Mouse (Mus musculus): ENCODE results near the gene Adgrg3. TPM values are rescaled to one million over a fixed set of nuclear protein-coding genes. Genes with fewer than 3 reads are reported as not detected.

The Adgrg3 gene
- polyA plus RNA-seq, 2 experiments = 3.3 to 6.7 TPM

DNA sequence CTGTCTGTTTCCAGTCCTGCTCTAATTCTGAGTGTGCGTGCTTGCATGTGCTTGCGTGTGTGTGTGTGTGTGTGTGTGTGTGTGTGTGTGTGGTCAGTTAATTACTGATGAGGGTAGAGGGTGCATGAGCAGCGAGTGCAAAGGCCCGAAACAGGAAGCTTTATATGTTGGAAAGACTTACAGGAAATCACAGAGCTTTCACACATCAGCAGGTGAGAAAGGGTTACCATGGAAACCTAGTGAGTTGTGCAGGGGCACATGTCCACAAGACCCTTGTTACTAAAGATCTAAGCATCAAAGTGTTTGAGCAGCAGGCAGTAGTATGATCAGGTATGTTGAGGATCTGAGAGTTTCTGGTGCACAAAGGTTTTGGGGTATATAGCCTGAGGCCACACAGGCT, 66.8 kb downstream of the Adgrg3 start:
- ATAC-seq (ENCODE audit: low FRiP score, low read depth) = no peak
- WGBS = 83% methylated on average over 4 of the region's 4 CpGs
- no peak for DNase-seq (ENCODE audit: low spot score)

GRCm38 (mm10) chr8:95084744-95085431, 67.4 kb downstream of the Adgrg3 start:
- Histone ChIP-seq H3K36me3 (ENCODE audit: control insufficient read depth, insufficient read depth, low read length) (peaks cover 46% of the 10 kb centered on the region), H3K27ac (replicated peaks; ENCODE audit: low read depth, low read length) (no peak overlapping the region), H3K27me3 (ENCODE audit: control insufficient read depth, insufficient read depth, low read length) (no peaks in the 10 kb centered on the region), H3K9me3 (ENCODE audit: control insufficient read depth, low read length) (no peaks in the 10 kb centered on the region), H3K4me1 (ENCODE audit: control insufficient read depth, insufficient read depth, low read length) (peaks cover 6% of the 10 kb centered on the region), H3K4me2 (replicated peaks; ENCODE audit: low read depth, low read length, severe bottlenecking) (no peak overlapping the region), H3K4me3 (replicated peaks; ENCODE audit: low read length) (no peak overlapping the region), H3K9ac (ENCODE audit: low read depth, low read length, severe bottlenecking) (0 out of 2 replicates have a peak overlapping the region, but pooled peaks have one; percentile 25)
- 81% methylated on average over 10 of the region's 10 CpGs for WGBS
- ATAC-seq (ENCODE audit: low FRiP score, low read depth) (no peak), DNase-seq (ENCODE audit: low spot score) (no peak)
- no peak for TF ChIP-seq POLR2A (IDR thresholded peaks at IDR 0.05; ENCODE audit: borderline replicate concordance, extremely low read depth, insufficient read depth, insufficient read length)

More for the DNA sequence above, 66.8 kb downstream of the Adgrg3 start:
- Histone ChIP-seq H3K27ac (replicated peaks; ENCODE audit: low read depth, low read length) (no peak overlapping the region), H3K9ac (ENCODE audit: low read depth, low read length, severe bottlenecking) (no peak overlapping the region), H3K4me1 (ENCODE audit: control insufficient read depth, insufficient read depth, low read length) (peaks cover 6% of the 10 kb centered on the region), H3K4me3 (replicated peaks; ENCODE audit: low read length) (no peak overlapping the region), H3K27me3 (ENCODE audit: control insufficient read depth, insufficient read depth, low read length) (no peaks in the 10 kb centered on the region), H3K36me3 (ENCODE audit: control insufficient read depth, insufficient read depth, low read length) (peaks cover 39% of the 10 kb centered on the region), H3K9me3 (ENCODE audit: control insufficient read depth, low read length) (no peaks in the 10 kb centered on the region), H3K4me2 (replicated peaks; ENCODE audit: low read depth, low read length, severe bottlenecking) (no peak overlapping the region)
- no peak for TF ChIP-seq POLR2A (IDR thresholded peaks at IDR 0.05; ENCODE audit: borderline replicate concordance, extremely low read depth, insufficient read depth, insufficient read length)

GRCm38 (mm10) chr8:95085432-95086141, 68.1 kb downstream of the Adgrg3 start:
- no peak for DNase-seq (ENCODE audit: low spot score)
- ATAC-seq (ENCODE audit: low FRiP score, low read depth) = no peak
- Histone ChIP-seq H3K9me3 (ENCODE audit: control insufficient read depth, low read length) (no peaks in the 10 kb centered on the region), H3K4me2 (replicated peaks; ENCODE audit: low read depth, low read length, severe bottlenecking) (no peak overlapping the region), H3K27ac (replicated peaks; ENCODE audit: low read depth, low read length) (no peak overlapping the region), H3K4me1 (ENCODE audit: control insufficient read depth, insufficient read depth, low read length) (peaks cover 4% of the 10 kb centered on the region), H3K36me3 (ENCODE audit: control insufficient read depth, insufficient read depth, low read length) (peaks cover 52% of the 10 kb centered on the region), H3K9ac (ENCODE audit: low read depth, low read length, severe bottlenecking) (no peak overlapping the region), H3K27me3 (ENCODE audit: control insufficient read depth, insufficient read depth, low read length) (no peaks in the 10 kb centered on the region), H3K4me3 (replicated peaks; ENCODE audit: low read length) (no peak overlapping the region)
- TF ChIP-seq POLR2A (IDR thresholded peaks at IDR 0.05; ENCODE audit: borderline replicate concordance, extremely low read depth, insufficient read depth, insufficient read length) = no peak
- 88% methylated on average over 7 of the region's 7 CpGs for WGBS

DNA sequence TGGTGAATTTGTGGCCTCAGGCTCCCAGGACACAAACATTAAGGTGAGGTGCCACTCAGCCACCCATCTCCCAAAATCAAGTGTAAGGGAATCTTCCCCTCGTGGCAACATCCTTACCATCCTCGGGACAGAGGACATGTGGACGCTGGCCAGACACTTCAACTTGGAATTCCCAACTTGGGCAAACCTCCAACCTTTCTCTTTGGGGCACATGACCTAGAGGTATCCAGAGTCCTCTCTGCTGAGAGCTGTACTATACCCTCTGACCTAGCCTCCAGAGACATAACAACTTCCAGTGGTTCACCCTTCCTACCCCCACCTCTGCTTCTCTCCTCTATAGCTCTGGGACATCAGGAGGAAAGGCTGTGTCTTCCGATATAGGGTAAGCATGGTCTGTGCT, 76.1 kb downstream of the Adgrg3 start:
- Histone ChIP-seq H3K27me3 (ENCODE audit: control insufficient read depth, insufficient read depth, low read length) (no peaks in the 10 kb centered on the region), H3K27ac (replicated peaks; ENCODE audit: low read depth, low read length) (no peak overlapping the region), H3K4me1 (ENCODE audit: control insufficient read depth, insufficient read depth, low read length) (no peaks in the 10 kb centered on the region), H3K36me3 (ENCODE audit: control insufficient read depth, insufficient read depth, low read length) (peaks cover 78% of the 10 kb centered on the region), H3K4me2 (replicated peaks; ENCODE audit: low read depth, low read length, severe bottlenecking) (no peak overlapping the region), H3K9me3 (ENCODE audit: control insufficient read depth, low read length) (no peaks in the 10 kb centered on the region), H3K4me3 (replicated peaks; ENCODE audit: low read length) (no peak overlapping the region), H3K9ac (ENCODE audit: low read depth, low read length, severe bottlenecking) (no peak overlapping the region)
- no peak for ATAC-seq (ENCODE audit: low FRiP score, low read depth)
- no peak for DNase-seq (ENCODE audit: low spot score)
- TF ChIP-seq POLR2A (IDR thresholded peaks at IDR 0.05; ENCODE audit: borderline replicate concordance, extremely low read depth, insufficient read depth, insufficient read length) = no peak
- WGBS = 92% methylated on average over 4 of the region's 4 CpGs

Other genes starting within 250 kb of the Adgrg3 start
- gene Cx3cl1, start 245.7 kb upstream of the Adgrg3 start, polyA plus RNA-seq (2012; rRNA removed) = 8.7 and 10.5 TPM in 2 replicates
- 8.3 and 8.6 TPM in 2 replicates for gene Cx3cl1, start 245.7 kb upstream of the Adgrg3 start, polyA plus RNA-seq (2014; fragmentation: Nextera tagmentation; extraction: Ambion mirVana)
- gene Ccl17, start 207.2 kb upstream of the Adgrg3 start, polyA plus RNA-seq (2012; rRNA removed) = 0.45 TPM in 1 of 2 replicates, not detected in the other
- gene Ccl17, start 207.2 kb upstream of the Adgrg3 start, polyA plus RNA-seq (2014; fragmentation: Nextera tagmentation; extraction: Ambion mirVana) = 0.67 TPM in 1 of 2 replicates, not detected in the other
- gene Coq9, start 179.4 kb upstream of the Adgrg3 start, polyA plus RNA-seq (2012; rRNA removed) = 84.5 and 88.1 TPM in 2 replicates
- 72.4 and 86.0 TPM in 2 replicates for gene Coq9, start 179.4 kb upstream of the Adgrg3 start, polyA plus RNA-seq (2014; fragmentation: Nextera tagmentation; extraction: Ambion mirVana)
- gene Ciapin1, start 179.3 kb upstream of the Adgrg3 start, polyA plus RNA-seq (2012; rRNA removed) = 55.0 and 55.2 TPM in 2 replicates
- 83.6 and 84.3 TPM in 2 replicates for gene Ciapin1, start 179.3 kb upstream of the Adgrg3 start, polyA plus RNA-seq (2014; fragmentation: Nextera tagmentation; extraction: Ambion mirVana)
- gene Polr2c, start 160.2 kb upstream of the Adgrg3 start, polyA plus RNA-seq (2012; rRNA removed) = 129 and 135 TPM in 2 replicates
- gene Polr2c, start 160.2 kb upstream of the Adgrg3 start, polyA plus RNA-seq (2014; fragmentation: Nextera tagmentation; extraction: Ambion mirVana) = 135 and 140 TPM in 2 replicates
- gene Dok4, start 141.4 kb upstream of the Adgrg3 start, polyA plus RNA-seq (2012; rRNA removed) = 29.1 and 35.8 TPM in 2 replicates
- 23.3 and 26.9 TPM in 2 replicates for gene Dok4, start 141.4 kb upstream of the Adgrg3 start, polyA plus RNA-seq (2014; fragmentation: Nextera tagmentation; extraction: Ambion mirVana)
- 60.1 and 60.7 TPM in 2 replicates for gene Ccdc102a, start 99.6 kb upstream of the Adgrg3 start, polyA plus RNA-seq (2012; rRNA removed)
- 52.9 and 66.3 TPM in 2 replicates for gene Ccdc102a, start 99.6 kb upstream of the Adgrg3 start, polyA plus RNA-seq (2014; fragmentation: Nextera tagmentation; extraction: Ambion mirVana)
- 0.45 and 0.90 TPM in 2 replicates for gene Adgrg5, start 94.0 kb upstream of the Adgrg3 start, polyA plus RNA-seq (2012; rRNA removed)
- 0.23 and 0.33 TPM in 2 replicates for gene Adgrg5, start 94.0 kb upstream of the Adgrg3 start, polyA plus RNA-seq (2014; fragmentation: Nextera tagmentation; extraction: Ambion mirVana)
- gene Adgrg1, start 42.9 kb upstream of the Adgrg3 start, polyA plus RNA-seq (2012; rRNA removed) = 25.6 and 35.2 TPM in 2 replicates
- 17.6 and 20.4 TPM in 2 replicates for gene Adgrg1, start 42.9 kb upstream of the Adgrg3 start, polyA plus RNA-seq (2014; fragmentation: Nextera tagmentation; extraction: Ambion mirVana)
- 0.10 and 0.12 TPM in 2 replicates for gene Drc7, start 37.4 kb downstream of the Adgrg3 start, polyA plus RNA-seq (2012; rRNA removed)
- 0.26 TPM in 1 of 2 replicates, not detected in the other for gene Drc7, start 37.4 kb downstream of the Adgrg3 start, polyA plus RNA-seq (2014; fragmentation: Nextera tagmentation; extraction: Ambion mirVana)
- gene Katnb1, start 63.5 kb downstream of the Adgrg3 start, polyA plus RNA-seq (2012; rRNA removed) = 31.6 and 39.4 TPM in 2 replicates
- 21.4 and 21.6 TPM in 2 replicates for gene Katnb1, start 63.5 kb downstream of the Adgrg3 start, polyA plus RNA-seq (2014; fragmentation: Nextera tagmentation; extraction: Ambion mirVana)
- 25.9 and 30.3 TPM in 2 replicates for gene Kifc3, start 185.1 kb downstream of the Adgrg3 start, polyA plus RNA-seq (2012; rRNA removed)
- 12.7 and 20.3 TPM in 2 replicates for gene Kifc3, start 185.1 kb downstream of the Adgrg3 start, polyA plus RNA-seq (2014; fragmentation: Nextera tagmentation; extraction: Ambion mirVana)

Measured in limb, embryonic 14.5 days (tissue).